Mouse (Mus musculus): ENCODE measurements around the gene Exoc3l.
"Not testable (repeated sequence)": the region's sequence is repeated elsewhere in the genome, so short reads cannot be mapped to it uniquely, and the experiment has no call there.

Gene Exoc3l

GRCm38 (mm10) chr8:105291802-105292201 is 4.1 kb downstream of the Exoc3l start:
- not testable (repeated sequence) for DNase-seq (ENCODE audit: low read depth)

- not testable (repeated sequence) for DNase-seq (ENCODE audit: low read depth)
Observed at GRCm38 (mm10) chr8:105291364-105291763, 4.5 kb downstream of the Exoc3l start.

GRCm38 (mm10) chr8:105290554-105291314 is 5.2 kb downstream of the Exoc3l start:
- DNase-seq (ENCODE audit: low read depth): peak; percentile 94

GRCm38 (mm10) chr8:105289805-105290460 is 6.0 kb downstream of the Exoc3l start, which contains the start of gene 4931428F04Rik:
Gene 4931428F04Rik, minus strand, starts transcription at chr8:105289864.
- DNase-seq (ENCODE audit: low read depth): peak; percentile 66

- peak; percentile 98 for DNase-seq (ENCODE audit: low read depth)
Observed at GRCm38 (mm10) chr8:105288958-105289732, 6.8 kb downstream of the Exoc3l start.

GRCm38 (mm10) chr8:105288231-105288630 is 7.7 kb downstream of the Exoc3l start:
- DNase-seq (ENCODE audit: low read depth): no peak

GRCm38 (mm10) chr8:105286907-105287306 is 9.0 kb downstream of the Exoc3l start:
- no peak for DNase-seq (ENCODE audit: low read depth)

GRCm38 (mm10) chr8:105285514-105285913 is 10.4 kb downstream of the Exoc3l start:
- DNase-seq (ENCODE audit: low read depth): no peak

GRCm38 (mm10) chr8:105283074-105283473 is 12.8 kb downstream of the Exoc3l start:
- peak; percentile 71 for DNase-seq (ENCODE audit: low read depth)

GRCm38 (mm10) chr8:105282239-105282638 is 13.7 kb downstream of the Exoc3l start:
- no peak for DNase-seq (ENCODE audit: low read depth)

- DNase-seq (ENCODE audit: low read depth): no peak
Observed at GRCm38 (mm10) chr8:105281821-105282220, 14.1 kb downstream of the Exoc3l start.

GRCm38 (mm10) chr8:105280567-105280966 is 15.3 kb downstream of the Exoc3l start:
- DNase-seq (ENCODE audit: low read depth): no peak

- DNase-seq (ENCODE audit: low read depth): peak; percentile 67
Observed at GRCm38 (mm10) chr8:105278911-105279334, 17.0 kb downstream of the Exoc3l start.

- DNase-seq (ENCODE audit: low read depth): no peak
Observed at GRCm38 (mm10) chr8:105276292-105277120, 19.4 kb downstream of the Exoc3l start.

- DNase-seq (ENCODE audit: low read depth): no peak
Observed at GRCm38 (mm10) chr8:105275840-105276239, 20.1 kb downstream of the Exoc3l start, which contains the start of gene Nol3. Gene Nol3, plus strand, starts transcription at chr8:105276140.

GRCm38 (mm10) chr8:105275387-105275786 is 20.5 kb downstream of the Exoc3l start:
- no peak for DNase-seq (ENCODE audit: low read depth)

GRCm38 (mm10) chr8:105270916-105271186 is 25.1 kb downstream of the Exoc3l start:
- peak; percentile 42 for DNase-seq (ENCODE audit: low read depth)

GRCm38 (mm10) chr8:105270101-105270915 is 25.6 kb downstream of the Exoc3l start:
- DNase-seq (ENCODE audit: low read depth): peak; percentile 49

GRCm38 (mm10) chr8:105269461-105269947 is 26.4 kb downstream of the Exoc3l start, which contains the start of gene Hsf4:
Gene Hsf4, plus strand, starts transcription at chr8:105269801.
- no peak for DNase-seq (ENCODE audit: low read depth)

- DNase-seq (ENCODE audit: low read depth): no peak
Observed at GRCm38 (mm10) chr8:105269075-105269458, 26.8 kb downstream of the Exoc3l start.
